Mouse (Mus musculus) megakaryocyte progenitor cell, adult 5-6 weeks (primary cell): ENCODE data around the gene Plxna4. TPM values are rescaled to one million over a fixed set of nuclear protein-coding genes. Genes with fewer than 3 reads are reported as not detected.

Experiments
- ATAC-seq: replicated peaks from 2 replicates; pipeline ENCODE4 v1.8.0; 2016; ENCODE audit warnings: mild to moderate bottlenecking, moderate TSS enrichment, inconsistent platforms; ENCODE audit not compliant: poor library complexity
- total RNA-seq, 2 experiments: library from RNA; stranded (forward) in 1 of 2; stranded (reverse) in 1 of 2; fragments of 157-497, 149-512 nt in 1 of 2; fragments of 200-1000 nt in 1 of 2; gene quantifications; 2 replicates each; pipeline versions ENCODE4 v1.2.3 to v1.2.4; 2015 to 2017

The Plxna4 gene
- total RNA-seq, 2 experiments from 2014 or later = under 0.01 to 0.05 TPM

DNA sequence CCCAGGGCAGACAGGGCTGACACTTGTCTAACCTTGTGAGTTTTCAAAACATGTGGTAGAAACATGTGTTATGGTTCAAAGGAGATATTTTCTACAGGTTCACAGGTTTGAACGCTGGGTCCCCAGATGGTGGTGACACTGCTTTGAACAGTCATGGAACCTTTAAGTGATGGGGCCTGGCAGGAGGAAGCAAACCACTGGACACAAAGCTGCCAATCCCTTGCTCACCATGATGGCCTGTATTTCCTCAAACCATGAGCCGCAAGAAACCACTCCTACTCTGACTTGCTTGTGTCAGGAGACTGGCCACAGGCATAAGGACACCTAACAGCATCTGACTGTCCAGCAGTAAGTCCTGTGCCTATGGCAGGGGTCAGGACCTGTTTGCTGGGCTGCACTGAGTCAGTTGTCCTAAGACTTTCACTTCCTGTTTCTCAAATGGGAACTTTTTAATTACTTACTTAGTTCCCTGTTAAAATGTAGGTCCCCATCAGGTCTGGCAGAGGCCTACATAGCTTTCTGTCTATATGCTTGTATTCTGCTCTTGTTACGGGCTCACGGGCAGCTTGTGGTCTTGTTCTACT, 403.5 kb downstream of the Plxna4 start:
- peak; percentile 69 for ATAC-seq

DNA sequence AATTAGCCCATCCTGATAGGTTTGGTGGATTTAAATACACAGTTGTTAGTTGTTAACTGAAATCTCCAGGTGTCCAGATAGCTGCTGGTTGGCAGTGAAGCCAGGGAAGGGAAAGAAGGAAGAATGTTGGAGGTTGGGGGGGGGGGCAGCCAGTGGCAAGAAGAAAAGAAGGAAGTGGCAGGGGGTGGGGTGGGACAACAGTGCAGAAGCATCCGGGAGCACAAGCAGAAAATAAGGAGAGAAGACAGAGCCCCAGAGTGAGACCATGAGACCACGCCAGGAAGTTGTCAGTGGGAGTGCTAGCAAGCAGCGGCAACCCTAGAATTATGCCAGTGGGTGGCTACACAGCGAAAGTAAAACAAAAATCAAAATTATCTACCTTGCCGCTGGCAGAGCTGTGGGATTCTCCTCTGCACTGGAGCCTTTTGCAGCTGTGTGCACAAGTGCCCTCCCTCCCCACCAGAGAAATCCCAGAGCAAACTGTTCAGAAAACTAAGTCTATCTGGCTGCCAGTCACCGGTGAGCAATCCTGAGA, 404.3 kb downstream of the Plxna4 start:
- peak; percentile 24 for ATAC-seq

DNA sequence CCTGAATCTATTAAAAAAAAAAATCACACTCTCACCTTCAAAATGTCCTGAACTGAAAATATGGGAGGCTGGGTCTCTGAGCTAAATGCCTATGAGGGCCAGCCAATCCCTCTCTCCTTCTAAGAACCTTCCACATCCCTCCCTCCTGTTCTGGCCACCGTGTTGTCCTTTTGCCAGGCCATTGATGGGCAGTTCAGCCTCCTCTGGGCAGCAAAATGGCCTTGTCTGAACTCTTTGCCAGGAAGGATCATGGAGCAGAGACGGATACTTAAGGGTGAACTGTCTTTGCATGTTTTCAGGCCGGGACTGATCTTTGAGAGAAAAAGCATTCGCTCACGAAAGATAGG, 408.0 kb downstream of the Plxna4 start:
- ATAC-seq = no peak

DNA sequence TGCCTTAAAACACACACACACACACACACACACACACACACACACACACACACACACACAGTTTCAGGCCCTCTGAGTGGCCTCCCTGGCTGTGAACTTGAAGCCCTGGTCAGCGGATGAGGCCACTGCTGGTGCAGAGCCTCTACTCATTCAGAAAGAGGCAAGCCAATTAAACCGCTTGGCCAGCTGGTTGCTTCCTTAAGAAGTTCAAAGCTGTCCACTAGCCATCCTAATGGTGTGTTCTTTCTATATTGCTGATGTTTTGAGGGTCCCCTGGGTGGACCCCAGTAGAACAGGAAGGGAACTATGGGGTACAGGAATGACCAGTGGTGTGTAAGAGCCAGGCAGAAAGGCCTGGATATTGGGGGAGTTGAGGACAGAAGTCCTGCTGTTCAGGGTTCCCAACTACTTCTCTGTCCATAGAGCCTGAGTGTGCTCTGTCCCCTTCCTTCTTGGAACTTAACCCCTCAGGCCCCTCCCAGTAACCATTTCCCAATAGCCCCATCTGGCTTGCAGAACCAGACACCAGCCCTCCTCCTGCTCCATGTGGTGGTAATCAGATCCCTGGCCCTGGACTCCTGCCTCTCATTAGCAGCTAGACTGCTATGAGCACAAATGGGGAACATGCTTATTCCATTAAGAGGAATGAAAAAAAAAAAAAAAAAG, 408.5 kb downstream of the Plxna4 start:
- ATAC-seq = peak; percentile 57

DNA sequence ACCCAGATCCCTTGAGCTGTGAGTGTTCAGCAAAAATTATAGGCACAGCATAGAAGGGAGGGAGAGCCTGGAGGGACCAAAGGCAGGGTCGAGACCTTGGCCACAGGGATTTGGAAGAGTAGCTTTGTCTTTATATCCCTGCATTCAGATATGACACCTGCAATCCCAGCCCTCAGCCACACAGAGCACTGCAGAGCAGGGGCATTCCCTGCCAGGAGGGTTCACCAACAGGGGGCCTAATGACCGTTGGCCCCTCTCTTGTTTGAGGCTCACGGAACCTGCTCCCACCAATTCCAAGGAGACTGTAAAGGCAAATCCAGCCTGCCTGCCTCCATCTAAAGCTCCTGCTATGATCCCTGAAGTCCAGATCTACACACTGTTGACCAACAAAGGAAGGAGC, 410.1 kb downstream of the Plxna4 start:
- ATAC-seq = 0 out of 2 replicates have a peak, but pooled peaks have one; percentile 26

DNA sequence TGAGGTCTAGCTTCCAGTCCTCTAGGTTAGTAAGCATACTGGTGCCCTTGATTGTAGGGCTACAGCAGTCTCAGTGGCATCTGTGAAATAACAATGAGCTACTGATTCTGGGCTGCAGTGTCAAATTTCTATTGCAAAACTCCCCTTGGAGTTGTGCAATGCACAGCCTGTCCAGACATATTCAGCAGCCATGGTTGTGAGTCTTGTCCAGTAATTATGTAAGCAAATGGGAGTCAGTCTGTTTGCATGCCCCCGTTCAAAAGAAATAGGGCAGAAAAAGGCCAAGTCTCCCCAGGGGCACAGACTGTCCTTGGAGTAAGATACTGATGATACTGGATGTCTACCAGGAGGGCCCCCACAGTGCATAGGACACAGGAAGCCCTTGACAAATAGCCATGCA, 420.3 kb downstream of the Plxna4 start:
- peak; percentile 77 for ATAC-seq

DNA sequence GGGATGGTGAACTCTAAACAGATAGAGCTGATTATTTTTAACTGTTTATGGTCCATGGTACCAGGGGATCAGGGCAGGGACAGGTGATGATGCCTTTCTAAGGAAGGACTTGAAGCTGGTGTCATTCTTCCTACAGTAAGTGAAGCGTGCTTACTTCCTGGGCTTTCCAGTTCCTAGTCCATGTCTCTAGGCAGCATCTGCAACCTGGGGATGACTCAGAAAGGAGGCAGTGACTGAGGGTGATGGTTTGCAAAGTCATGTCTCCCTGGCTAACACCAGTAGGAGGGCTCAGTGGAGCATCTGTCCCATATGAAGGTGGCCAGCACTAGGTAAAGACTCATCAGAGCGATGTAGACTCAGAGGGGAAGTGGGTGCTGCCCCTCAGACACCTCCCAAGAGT, 427.6 kb downstream of the Plxna4 start:
- ATAC-seq = no peak

DNA sequence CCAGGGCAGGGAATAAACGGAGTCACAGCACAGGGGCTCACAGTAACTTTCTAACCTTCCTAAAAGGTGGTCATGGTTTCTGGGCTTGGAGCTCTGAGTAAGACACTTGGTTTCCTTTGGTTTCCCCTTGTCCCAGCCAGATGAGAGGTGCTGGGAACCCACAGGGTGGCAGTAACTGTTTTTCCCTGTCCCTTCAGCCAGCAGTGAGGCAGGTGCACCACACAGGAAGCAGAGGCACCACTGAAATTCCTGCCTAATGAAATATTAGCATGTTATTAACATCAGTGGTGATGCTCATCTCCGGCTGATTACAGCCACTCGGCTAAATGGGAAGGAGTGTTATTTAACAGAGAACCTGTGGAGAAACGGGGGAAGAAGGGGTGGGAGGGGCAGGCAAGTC, 428.1 kb downstream of the Plxna4 start:
- ATAC-seq = no peak

DNA sequence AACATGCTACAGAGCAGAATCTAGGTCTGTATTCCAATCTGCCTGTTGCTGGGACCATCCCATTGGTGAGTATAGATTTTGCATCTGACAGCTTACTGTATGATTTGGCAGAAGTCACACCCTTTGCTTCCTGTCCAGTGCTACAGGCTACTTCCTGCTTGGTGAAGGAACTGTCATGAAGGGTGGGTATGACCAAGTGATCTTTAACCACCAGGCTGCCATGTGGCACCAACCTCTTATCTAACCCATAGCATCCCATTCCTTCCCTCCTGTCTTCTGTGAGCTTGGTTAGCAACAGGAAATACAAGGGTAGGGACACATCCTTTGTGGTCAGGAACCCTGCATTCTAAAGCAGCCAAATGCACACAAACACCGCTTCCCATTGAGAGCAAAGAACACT, 429.6 kb downstream of the Plxna4 start:
- peak; percentile 91 for ATAC-seq

DNA sequence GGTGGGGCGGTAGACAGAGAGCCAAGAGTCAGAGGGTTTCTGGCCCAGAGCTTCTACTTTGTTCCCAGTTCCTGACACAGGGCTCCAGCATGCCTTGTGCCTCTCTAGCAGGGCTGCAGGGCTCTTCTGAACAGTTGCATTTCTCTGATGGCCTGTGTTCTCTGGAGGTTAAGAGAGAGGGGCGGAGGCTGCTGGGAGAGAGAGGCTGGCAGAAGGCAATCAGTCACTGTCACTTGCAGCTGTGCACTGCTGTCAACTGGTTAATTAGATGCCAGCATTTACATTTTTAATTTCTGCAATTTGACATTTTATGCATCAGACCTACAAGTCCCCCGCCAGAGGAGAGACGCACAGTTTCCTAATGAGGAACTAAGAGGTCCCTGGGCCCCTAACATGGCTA, 434.8 kb downstream of the Plxna4 start:
- ATAC-seq = no peak

DNA sequence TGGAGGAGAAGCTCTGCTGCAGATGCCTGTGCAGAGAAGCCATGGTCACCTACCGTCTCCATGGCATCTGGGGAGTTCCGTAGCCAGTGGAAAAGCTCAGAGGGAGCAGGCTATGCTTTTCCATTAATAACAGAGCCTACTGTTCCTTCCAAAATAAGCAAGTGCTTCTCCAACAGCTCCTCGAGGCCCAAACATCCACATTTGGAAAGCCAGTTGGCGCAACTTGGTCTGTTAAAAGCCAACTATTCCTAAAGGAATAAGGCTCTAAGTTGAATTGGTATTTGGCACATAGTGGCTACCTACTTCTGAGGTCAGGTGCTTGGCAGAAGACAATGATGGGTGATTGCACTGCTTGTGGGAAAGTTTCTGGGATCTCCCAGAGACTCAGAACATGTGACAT, 437.2 kb downstream of the Plxna4 start:
- no peak for ATAC-seq

DNA sequence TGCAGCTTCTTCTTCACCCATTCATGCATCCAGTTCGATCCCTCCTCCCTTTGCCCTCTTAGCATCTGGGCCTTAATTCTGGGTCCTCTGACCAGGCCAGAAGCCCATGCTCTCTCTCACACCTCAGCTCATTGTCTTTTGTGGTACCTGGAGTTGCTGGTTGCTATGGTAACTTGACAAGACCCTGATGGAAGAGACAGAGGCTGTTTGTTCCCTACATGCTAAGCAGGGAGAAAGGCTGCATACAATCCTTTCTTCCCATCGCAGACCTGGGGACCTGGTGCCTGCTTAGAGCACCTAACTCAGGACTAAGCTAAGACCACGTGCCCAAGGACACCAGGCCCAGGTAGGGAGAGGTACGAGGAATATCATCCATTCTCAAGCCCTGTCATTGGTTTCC, 443.2 kb downstream of the Plxna4 start:
- ATAC-seq = no peak

DNA sequence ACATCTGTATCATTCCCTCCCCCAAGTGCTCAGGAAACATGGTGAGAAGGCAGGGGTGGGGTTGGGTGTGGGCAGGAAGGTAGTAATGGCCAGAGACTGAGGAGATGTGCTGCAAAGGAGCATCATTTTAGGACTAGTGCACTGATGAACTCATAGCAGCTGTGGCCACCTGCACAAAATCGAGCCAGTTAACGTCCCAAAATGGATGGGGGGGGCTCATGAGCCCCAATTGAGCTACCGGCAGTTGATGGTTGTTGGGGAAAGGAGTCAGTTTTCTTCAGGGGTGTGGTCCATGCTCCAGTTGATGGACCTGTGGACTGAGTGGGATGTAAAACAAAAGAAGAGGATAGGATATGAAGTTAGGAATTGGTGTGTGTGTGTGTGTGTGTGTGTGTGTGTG, 448.5 kb downstream of the Plxna4 start:
- ATAC-seq = no peak

DNA sequence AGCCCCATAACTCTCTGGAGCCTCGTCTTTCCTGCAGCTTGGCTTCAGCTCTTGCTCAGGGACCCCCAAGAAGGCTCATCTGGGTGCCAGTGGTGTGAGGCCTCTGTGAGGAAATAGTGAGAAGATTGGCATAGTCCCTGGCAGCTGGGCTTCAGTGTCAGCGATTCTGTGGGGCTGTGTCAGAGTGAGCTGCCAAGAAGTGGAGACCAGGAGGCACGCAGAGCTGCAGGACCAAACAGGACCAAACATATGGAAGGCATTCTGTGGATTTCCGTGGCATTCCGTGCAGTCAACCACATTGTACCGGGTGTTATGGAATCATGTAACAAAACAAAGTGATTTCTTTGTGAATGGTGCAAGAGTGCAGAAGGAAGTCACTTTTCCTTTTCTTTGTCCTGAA, 461.1 kb downstream of the Plxna4 start:
- ATAC-seq = no peak

DNA sequence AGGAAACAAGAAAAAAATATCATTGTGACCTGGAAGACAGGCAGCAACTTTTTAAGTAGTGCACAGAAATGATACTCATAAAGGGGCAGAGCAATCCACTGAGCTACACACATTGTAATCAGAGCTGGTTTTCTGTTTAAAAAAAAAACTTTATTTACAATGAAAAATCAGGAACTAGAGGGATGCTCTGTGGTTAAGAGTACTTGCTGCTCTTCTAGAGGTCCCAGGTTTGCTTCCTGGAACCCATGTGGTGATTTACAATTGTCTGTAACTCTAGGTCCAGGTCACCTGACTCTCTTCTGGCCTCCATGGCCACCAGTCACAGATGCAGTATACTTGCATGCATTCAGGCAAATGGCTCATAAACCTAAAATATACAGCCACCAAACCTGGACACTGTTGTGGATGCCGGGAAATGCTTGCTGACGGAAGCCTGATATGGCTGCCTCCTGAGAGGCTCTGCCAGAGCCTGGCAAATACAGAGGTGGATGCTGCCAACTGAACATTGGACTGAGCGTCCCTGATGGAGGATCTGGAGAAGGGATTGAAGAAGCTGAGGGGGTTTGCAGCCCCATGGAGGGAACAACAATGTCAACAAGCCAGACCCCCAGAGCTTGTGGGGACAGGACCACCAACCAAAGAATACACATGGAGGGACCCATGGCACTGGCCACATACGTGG, 465.3 kb downstream of the Plxna4 start:
- ATAC-seq = no peak

DNA sequence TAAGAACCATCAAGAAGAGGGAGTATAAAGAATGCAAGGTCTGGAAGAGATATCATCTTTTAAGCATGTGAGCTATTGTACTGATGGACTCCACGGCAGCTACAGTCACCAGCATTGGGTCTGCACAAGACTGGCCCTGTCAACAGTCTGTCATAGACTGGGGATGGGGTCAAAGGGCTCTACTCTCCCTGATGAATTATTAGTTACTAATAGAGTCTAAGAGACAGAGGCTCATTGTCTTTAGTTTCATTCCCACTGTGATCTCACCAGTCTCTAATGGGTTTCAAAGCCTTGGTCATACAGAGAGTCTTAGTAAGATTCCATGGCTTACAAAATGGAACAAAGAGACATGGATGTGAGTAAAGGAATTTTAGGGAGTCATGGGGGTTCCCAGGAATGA, 467.1 kb downstream of the Plxna4 start:
- no peak for ATAC-seq

DNA sequence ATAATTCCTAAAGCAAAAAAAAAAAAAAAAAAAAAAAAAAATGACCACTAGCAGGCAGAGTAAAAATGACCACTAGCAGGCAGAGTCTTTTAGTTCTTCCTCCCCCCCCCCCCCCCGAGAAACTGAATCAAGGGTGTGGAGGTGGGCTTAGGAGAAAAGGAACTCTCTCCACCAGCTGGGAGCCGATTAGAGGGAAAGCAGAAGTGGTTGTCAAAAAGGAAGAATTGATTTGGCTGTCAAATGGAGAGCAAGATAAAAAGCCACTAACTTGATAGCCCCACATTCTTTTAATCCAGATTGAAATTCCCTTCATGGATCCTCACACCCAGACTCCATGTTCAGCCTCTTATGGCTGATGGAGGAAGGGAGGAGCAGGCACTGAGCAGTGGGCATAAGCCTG, 478.8 kb downstream of the Plxna4 start:
- peak; percentile 55 for ATAC-seq

DNA sequence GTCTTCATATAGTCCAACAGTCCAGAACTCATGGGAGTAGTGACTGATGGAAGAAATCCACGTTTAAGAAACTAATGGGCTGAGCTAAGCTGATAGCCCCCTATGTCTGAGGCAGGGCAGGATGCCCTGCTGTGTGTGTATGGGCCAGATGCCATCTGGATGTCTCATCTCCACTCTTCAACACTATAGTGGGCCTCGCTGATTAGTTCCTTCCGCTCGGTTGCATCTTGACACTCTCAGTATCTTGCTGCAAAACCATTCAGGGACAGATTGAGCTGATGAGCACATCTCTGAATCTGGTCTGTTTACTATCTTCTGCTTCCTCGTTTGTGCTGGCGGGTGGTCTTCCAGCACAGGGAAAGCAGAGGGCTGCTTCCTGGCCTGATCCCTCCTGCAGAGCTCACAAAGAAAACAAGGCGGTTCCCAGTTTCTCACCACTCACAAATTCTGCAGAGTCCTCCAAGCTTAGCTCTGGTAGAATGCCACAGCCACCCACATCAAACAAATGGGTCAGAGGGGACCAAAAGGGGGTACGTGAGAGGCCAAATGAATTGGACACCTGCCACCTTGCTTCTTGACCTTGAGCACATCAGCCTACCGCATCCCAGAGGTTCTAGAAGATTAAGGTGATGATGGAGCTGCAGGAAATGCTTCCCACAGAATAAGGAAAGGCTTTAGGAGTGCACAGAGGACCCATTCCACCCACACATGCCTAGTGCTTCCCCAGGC, 482.3 kb downstream of the Plxna4 start:
- ATAC-seq = no peak
